Mouse (Mus musculus) cerebellum, adult 9-11 months (tissue): ENCODE measurements around the gene Dcdc2c.

ENCODE experiments used
- DNase-seq: peaks from one replicate; pipeline ENCODE4 v3.0.0; 2022

The Dcdc2c gene

GRCm38 (mm10) chr12:28552299-28552698 is at the start of gene Dcdc2c:
Gene Dcdc2c, minus strand, starts transcription at chr12:28552399.
- DNase-seq = no peak

DNA sequence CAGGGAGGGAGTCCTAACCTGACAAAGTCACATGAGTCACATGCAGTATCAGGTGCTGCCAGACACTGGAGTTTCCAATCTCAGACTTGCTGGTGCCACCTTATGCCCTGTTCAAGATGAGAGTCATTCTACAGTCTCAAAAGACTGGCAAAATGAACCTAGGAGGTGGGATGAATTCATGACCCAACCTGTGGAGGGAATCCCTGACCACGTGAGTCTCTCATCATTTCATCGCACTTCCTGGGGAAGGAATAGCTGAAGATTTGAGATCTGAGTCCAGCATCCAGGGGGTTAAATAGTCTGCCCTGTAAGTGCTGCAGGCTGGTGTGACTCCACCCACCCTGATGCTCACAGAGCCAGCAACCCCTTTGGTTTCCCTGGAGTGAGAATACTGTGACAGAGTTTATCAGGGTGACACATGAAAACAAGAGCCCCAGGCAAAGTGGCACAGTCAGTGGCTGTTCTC is 46.4 kb upstream of the Dcdc2c start:
- no peak for DNase-seq

DNA sequence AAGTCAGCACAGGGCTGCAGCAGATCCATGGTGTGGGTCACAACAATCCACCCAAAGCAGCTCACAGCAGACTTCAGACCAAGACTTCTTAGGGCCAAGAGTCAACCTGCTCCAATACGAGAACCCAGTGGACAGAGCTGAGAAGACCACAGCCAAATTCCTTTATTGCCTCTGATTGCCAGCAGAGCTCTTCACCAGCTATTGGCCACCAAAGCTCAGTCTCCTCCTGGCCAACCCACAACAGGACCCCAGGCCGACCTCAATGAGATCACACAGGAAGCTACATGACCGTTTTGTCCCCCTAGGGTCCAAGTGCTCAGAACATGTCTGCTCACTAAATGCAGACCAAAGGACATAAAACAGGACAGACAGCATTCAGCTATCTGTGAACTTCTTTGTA is 45.9 kb upstream of the Dcdc2c start:
- no peak for DNase-seq

- no peak for DNase-seq
Observed at GRCm38 (mm10) chr12:28597699-28598098, 45.5 kb upstream of the Dcdc2c start.

GRCm38 (mm10) chr12:28596851-28597250 is 44.7 kb upstream of the Dcdc2c start:
- DNase-seq = no peak

GRCm38 (mm10) chr12:28590428-28590827 is 38.2 kb upstream of the Dcdc2c start:
- peak; percentile 42 for DNase-seq

DNA sequence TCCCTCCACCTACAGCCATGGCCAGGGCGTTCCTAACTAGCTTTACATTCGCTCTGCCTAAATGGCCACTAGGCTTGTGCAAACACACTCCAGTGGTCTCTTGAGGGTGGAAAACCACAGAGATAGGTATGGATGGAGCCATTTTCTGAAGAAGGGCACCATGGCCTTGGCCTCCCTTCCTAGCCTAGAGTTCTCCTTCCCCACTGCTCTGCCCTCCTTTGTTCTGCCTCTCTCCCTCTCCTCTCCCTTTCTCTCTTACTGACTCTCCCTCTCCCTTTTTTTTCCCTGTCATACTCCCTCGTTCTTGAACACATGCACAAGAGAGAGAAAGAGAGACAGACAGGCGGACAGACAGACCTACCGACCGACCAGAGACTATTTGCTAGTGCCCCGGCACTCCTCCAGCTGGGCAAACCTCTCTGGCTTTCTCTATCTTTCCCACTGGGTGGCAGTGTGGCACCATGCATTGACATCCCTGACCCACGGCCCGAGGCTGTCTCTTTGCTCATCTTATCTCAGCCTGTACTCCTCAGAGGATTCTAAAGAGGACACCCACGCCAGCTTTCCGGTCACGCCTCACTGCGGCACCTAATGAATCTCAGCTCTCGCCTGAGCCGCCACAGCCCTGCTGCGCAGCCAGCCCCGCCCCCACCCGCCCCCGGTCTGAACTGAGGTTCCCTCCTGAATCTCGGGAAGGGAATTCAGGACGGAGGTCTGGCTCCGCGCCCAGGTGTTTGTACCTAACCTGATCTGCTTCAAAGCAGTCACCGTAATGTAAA is 37.1 kb upstream of the Dcdc2c start:
- peak; percentile 94 for DNase-seq

DNA sequence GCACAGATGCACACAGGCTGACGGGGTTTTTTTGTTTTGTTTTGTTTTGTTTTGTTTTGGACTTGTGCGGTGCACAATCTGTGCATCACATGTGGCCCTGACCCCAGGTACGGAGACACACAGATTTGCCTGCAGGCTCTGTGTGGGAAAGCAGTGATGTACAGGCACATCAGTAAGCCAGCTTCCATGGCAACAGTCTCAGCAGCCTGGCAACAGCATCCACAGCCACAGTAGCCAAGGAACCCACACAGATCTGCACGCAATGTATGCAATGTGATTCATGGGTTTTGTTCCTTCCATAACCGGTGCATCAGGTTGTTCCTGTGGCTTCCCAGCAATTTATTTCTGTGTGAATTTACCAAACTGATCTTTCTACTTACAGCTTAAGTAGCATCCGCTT is 35.8 kb upstream of the Dcdc2c start:
- no peak for DNase-seq

DNA sequence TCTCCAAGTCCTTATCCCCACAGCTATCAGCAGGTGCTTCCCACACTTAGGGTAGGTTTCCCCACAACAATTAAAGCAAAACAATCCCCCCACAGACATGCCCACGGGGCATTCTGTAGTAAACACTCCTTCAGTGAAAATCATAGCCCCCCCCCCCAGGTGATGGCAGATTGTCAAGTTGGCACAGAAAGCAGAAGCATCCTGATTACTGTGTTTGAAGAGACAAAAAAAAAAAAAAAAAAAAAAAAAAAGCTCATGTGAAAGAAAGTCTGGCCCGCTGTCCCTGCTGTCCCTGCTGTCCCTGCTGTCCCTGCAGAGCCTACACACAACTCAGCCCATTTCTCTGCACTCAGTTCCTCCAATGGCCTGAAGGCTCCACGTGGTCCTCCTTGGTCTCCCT is 31.8 kb upstream of the Dcdc2c start:
- no peak for DNase-seq

DNA sequence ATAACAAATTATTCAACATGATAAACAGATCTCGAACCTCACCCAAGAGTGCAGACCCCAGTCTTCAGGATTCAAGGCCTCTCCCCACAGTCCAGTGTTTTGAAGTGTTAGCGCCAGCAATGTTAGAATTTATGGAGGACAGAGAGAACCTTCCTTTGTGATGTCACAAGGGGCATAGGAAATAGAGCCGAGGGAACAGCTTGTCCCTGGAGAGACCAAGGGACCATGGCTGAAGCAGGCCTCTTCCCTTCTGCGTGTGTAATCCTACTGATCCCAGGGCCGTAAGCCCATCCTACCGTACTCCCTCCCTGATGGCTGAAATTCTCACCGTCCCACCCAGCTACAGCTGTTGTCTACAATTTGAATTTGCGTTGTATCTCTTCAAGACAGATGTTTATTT is 30.2 kb upstream of the Dcdc2c start, which contains the start of gene Allc:
Allc (minus strand) TSS at position 101 of the 400 bp plus-strand sequence.
- no peak for DNase-seq

GRCm38 (mm10) chr12:28579132-28579531 is 26.9 kb upstream of the Dcdc2c start:
- DNase-seq = no peak

- no peak for DNase-seq
Observed at GRCm38 (mm10) chr12:28578147-28578546, 25.9 kb upstream of the Dcdc2c start.

- DNase-seq = no peak
Observed at GRCm38 (mm10) chr12:28575366-28576070, 23.3 kb upstream of the Dcdc2c start.

DNA sequence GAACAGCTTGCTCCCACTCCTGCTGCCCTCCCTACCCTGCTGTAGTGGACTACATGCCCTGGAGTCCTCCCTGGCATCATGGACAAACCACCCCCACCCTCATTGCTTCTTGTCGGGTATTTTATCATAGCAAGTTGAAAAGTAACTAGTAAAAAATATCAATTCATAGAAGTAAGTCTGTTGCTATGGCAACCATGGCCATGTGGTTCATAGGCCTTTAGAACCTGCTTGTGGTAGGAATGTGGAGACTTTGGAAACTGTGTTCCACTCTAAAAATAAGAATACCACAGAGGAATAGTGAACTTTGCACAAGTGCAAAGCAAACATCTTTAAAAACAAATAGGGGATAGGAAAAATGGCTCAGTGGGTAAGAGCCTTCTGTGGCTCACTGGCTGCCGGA is 20.0 kb upstream of the Dcdc2c start:
- DNase-seq = no peak

DNA sequence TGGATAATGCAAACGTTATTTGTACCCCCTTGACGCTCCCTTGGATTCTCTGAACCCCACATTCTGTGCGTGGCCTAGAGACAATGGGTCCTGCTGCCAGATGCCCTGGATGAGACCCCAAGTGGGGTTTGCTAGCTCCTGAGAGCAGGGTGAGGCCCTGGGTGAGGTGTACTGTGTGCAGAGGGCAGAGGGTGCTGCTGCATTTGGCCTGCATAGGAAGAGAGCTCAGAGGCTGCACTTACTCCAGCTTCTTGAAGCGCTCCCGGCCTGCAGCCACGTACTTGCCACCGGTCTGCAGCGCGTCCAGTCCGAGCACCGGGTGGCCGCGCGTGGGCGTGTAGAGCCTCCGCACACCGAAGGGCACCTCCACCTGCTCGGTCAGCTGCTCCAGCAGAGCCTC is 424 bp downstream of the Dcdc2c start:
- DNase-seq = no peak

DNA sequence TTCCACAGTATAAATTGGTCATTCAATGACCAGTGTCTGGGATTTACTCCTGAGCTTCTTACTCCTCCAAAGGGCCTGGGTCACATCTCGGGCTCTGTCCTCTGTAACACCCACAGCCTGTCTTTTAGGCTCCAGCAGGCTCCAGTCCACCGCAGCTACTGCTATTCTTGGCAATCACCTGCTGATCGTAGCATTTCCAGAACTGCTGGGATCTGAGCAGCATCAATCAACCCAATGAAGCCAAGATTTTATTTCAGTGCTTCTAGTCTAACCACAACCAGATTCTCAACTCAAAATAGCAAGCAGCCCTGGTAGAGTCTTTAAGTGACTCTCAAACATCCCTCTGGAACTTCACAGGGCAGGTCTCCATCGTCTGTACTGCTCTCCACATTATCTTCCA is 3.3 kb downstream of the Dcdc2c start:
- DNase-seq = no peak

DNA sequence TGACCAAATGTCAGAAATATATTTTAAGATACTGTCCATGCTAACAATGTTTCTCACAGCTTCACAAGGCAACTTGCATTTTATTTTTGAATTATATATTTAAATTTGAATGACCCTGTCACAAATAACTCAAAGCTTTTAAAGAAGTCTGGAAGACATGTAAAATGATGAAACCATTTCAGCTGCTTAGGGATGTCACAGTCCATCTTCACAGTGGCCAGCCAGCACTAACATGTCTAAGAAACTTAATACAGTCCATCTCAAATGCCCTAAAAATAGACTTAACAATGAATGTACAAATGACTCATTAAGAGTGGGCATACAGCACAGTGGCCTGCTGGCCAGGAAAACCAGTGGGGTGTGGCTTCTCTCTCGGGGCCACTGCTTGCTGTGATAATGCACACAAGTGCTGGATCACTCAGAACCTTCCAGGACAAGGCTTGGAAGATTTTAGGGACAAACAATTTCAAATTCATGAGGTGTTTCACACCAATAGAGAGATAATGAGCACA is 37.9 kb downstream of the Dcdc2c start:
- no peak for DNase-seq

DNA sequence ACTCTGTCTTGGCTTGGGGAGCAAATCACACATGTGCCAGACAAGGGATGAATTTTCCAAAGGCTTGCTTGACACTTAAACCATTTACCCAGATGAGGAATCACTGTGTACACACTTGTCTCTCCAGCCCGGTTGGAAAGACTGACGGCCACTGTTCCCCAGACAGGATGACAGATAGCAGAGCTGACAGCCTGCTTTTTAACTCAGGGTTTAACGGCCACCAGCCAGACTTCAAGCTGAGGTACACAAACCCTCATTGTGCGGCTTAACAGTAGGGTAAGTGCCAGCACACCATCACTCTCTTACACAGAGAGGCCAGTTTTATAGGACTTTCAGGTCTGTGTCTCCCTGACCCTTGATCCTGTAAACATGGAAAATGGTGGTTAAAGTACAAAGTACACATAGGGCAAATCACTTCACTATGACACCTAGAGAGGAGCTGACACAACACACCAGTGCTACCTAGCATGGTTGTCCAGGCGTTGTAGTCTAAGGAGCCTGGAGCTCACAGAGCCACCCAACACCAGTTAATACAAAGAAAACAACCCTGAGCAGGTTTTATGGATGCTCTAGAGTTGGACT is 42.4 kb downstream of the Dcdc2c start:
- DNase-seq = no peak

DNA sequence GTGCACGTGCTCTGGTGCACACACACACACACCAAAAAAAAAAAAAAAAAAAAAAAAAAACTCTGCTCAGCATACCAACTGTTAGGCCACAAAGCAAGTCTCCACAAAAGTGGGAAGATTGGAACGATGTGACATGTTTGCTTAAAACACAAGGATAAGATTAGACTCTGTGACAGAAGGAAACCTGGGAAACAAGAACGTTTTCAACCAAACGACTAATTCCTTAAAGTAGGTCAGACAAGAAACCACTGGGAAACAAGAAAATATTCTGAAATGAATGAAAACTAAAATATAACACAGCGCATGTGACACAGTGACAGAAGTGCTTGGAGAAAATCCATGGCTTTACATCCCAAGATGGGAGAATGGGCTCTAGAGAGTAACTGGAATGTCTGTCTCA is 57.9 kb downstream of the Dcdc2c start:
- no peak for DNase-seq

- no peak for DNase-seq
Observed at GRCm38 (mm10) chr12:28482483-28483160, 69.6 kb downstream of the Dcdc2c start.

- no peak for DNase-seq
Observed at GRCm38 (mm10) chr12:28460951-28461431, 91.2 kb downstream of the Dcdc2c start.

GRCm38 (mm10) chr12:28460523-28460922 is 91.7 kb downstream of the Dcdc2c start:
- DNase-seq = no peak

DNA sequence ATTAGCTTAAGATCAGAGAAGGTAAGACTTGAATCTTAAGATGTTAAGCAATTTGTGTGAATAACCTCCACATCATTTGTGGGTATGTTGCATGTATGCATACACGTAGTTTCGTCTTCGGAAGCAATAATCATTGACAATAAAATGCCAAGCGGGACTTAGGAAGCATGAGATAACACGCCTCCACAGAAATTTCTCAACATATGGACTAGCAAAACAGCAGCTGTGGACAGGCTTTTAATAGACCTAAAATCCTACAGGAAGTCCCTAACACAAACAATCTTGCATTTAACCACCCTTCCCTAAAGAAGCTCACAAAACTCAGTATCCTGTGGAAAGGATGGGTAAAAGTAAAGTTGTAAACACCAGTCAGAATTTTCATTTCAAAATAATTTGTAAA is 93.4 kb downstream of the Dcdc2c start:
- DNase-seq = no peak
